Mouse (Mus musculus) kidney, embryonic 14.5 days (tissue): Measurements from ENCODE around the gene Slc26a8. TPM values are rescaled to one million over a fixed set of nuclear protein-coding genes. Genes with fewer than 3 reads are reported as not detected.

Experiments
- ATAC-seq: fragments of 200-750 bp; cut with Nextera tagmentation; 2 replicates; pipeline ENCODE4 v1.8.0; 2017; ENCODE audit warnings: moderate number of reproducible peaks, mild to moderate bottlenecking, moderate TSS enrichment, moderate library complexity; ENCODE audit not compliant: low FRiP score, low TSS enrichment
- H3K27ac ChIP-seq: fragments of 300-500 bp; sonication (generic); 2 replicates; pipeline ENCODE4 v1.5.1; 2014; ENCODE audit warnings: low read depth, mild to moderate bottlenecking, low read length, moderate library complexity, mixed read lengths
- H3K27me3 ChIP-seq: fragments of 300-500 bp; sonication (generic); 2 replicates; pipeline ENCODE4 v1.6.1; 2014; ENCODE audit warnings: mild to moderate bottlenecking, low read length; ENCODE audit not compliant: control insufficient read depth, insufficient read depth
- H3K36me3 ChIP-seq: fragments of 300-500 bp; sonication (generic); 2 replicates; pipeline ENCODE4 v1.6.1; 2014; ENCODE audit warnings: low read length, mixed read lengths; ENCODE audit not compliant: control insufficient read depth, insufficient read depth
- H3K4me1 ChIP-seq: fragments of 300-500 bp; sonication (generic); 2 replicates; pipeline ENCODE4 v1.6.1; 2014; ENCODE audit warnings: low read length, mixed read lengths; ENCODE audit not compliant: control insufficient read depth, insufficient read depth
- H3K4me2 ChIP-seq: fragments of 300-500 bp; sonication (generic); replicated peaks from 2 replicates; pipeline ENCODE4 v1.6.1; 2014; ENCODE audit warnings: low read depth, mild to moderate bottlenecking, low read length
- H3K4me3 ChIP-seq: fragments of 300-500 bp; sonication (generic); 2 replicates; pipeline ENCODE4 v1.5.1; 2014; ENCODE audit warnings: mild to moderate bottlenecking, low read length
- H3K9ac ChIP-seq: fragments of 300-500 bp; sonication (generic); 2 replicates; pipeline ENCODE4 v1.6.1; 2014; ENCODE audit warnings: low read depth, mild to moderate bottlenecking, low read length, moderate library complexity
- H3K9me3 ChIP-seq: fragments of 300-500 bp; sonication (generic); 2 replicates; pipeline ENCODE4 v1.6.1; 2016; ENCODE audit warnings: low read length; ENCODE audit not compliant: control insufficient read depth
- WGBS: fragments of 180-500 bp; shearing (Covaris S2); extraction: QIAGEN DNeasy Blood & Tissue Kit; methylation state at CpG from one replicate; pipeline ENCODE4 v1.1.7; 2014; 5-methylcytosine and 5-hydroxymethylcytosine counted together
- polyA plus RNA-seq: library from polyadenylated mRNA; unstranded; fragments of >200 nt; fragmentation: Nextera tagmentation; extraction: Ambion mirVana; gene quantifications from 2 replicates; pipeline ENCODE4 v1.2.1, GENCODE M21; 2014

Gene Slc26a8
- polyA plus RNA-seq, 1 experiment from 2014 or later = 1.3 TPM

GRCm38 (mm10) chr17:28622300-28622759 is 67.7 kb downstream of the Slc26a8 start, which contains the start of gene Srpk1:
TSS of gene Srpk1 (minus strand) at chr17:28622709.
- Histone ChIP-seq H3K4me3 (peak within 1 kb of the TSS; percentile 96), H3K4me1 (peaks cover 17% of the 10 kb centered on the region), H3K4me2 (peak within 1 kb of the TSS; percentile 86), H3K9me3 (no peaks in the 10 kb centered on the region), H3K27ac (peak within 1 kb of the TSS; percentile 95), H3K27me3 (no peaks in the 10 kb centered on the region), H3K36me3 (peaks cover 17% of the 10 kb centered on the region), H3K9ac (peak within 1 kb of the TSS; percentile 96)
- peak; percentile 95 for ATAC-seq
- under 1% methylated on average over 48 of the region's 53 CpGs for WGBS

- H3K4me2 ChIP-seq = peak overlapping the region; percentile 86
- WGBS = under 1% methylated on average over 71 of the region's 78 CpGs
- H3K36me3 ChIP-seq = peaks cover 18% of the 10 kb centered on the region
- peak overlapping the region; percentile 96 for H3K4me3 ChIP-seq
- peaks cover 17% of the 10 kb centered on the region for H3K4me1 ChIP-seq
- H3K27me3 ChIP-seq = no peaks in the 10 kb centered on the region
- H3K9me3 ChIP-seq = no peaks in the 10 kb centered on the region
- peak; percentile 68 for ATAC-seq
- H3K27ac ChIP-seq = peak overlapping the region; percentile 95
- H3K9ac ChIP-seq = peak overlapping the region; percentile 96
Observed at GRCm38 (mm10) chr17:28621381-28622299, 68.4 kb downstream of the Slc26a8 start.

GRCm38 (mm10) chr17:28618775-28619174 is 71.3 kb downstream of the Slc26a8 start:
- no peak overlapping the region for H3K4me3 ChIP-seq
- no peaks in the 10 kb centered on the region for H3K27me3 ChIP-seq
- peaks cover 17% of the 10 kb centered on the region for H3K4me1 ChIP-seq
- H3K4me2 ChIP-seq = no peak overlapping the region
- H3K36me3 ChIP-seq = peaks cover 33% of the 10 kb centered on the region
- no peaks in the 10 kb centered on the region for H3K9me3 ChIP-seq
- H3K27ac ChIP-seq = no peak overlapping the region
- 97% methylated on average over 1 of the region's 1 CpGs for WGBS
- no peak overlapping the region for H3K9ac ChIP-seq
- ATAC-seq = no peak

- no peak overlapping the region for H3K4me2 ChIP-seq
- no peak overlapping the region for H3K9ac ChIP-seq
- ATAC-seq = no peak
- H3K4me3 ChIP-seq = no peak overlapping the region
- no peaks in the 10 kb centered on the region for H3K27me3 ChIP-seq
- H3K27ac ChIP-seq = no peak overlapping the region
- peaks cover 33% of the 10 kb centered on the region for H3K36me3 ChIP-seq
- H3K4me1 ChIP-seq = peaks cover 17% of the 10 kb centered on the region
- H3K9me3 ChIP-seq = no peaks in the 10 kb centered on the region
- WGBS = 77% methylated on average over 7 of the region's 7 CpGs
Observed at GRCm38 (mm10) chr17:28618124-28618523, 71.9 kb downstream of the Slc26a8 start.

DNA sequence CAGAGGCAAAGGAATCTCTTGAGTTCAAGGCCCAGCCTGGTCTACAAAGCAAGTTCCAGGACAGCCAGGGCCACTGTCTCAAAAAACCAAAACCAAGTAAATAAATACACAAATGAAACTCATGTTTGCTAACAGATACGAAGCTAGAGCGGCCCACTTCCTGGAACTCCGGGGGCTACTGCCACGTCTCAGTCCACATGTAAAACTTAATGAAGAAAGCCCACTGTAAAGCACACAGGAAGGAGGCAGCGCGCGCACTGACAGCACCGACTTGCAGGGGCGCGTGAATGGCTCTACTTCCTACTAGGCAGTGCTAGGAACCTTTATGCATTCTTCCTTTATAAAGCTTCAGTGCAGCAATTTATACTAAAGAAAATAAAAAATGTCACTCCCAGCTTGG is 72.4 kb downstream of the Slc26a8 start:
- Histone ChIP-seq H3K9me3 (no peaks in the 10 kb centered on the region), H3K4me3 (no peak overlapping the region), H3K4me2 (no peak overlapping the region), H3K36me3 (peaks cover 33% of the 10 kb centered on the region), H3K27ac (no peak overlapping the region), H3K4me1 (peaks cover 16% of the 10 kb centered on the region), H3K27me3 (no peaks in the 10 kb centered on the region), H3K9ac (no peak overlapping the region)
- 87% methylated on average over 10 of the region's 10 CpGs for WGBS
- no peak for ATAC-seq

DNA sequence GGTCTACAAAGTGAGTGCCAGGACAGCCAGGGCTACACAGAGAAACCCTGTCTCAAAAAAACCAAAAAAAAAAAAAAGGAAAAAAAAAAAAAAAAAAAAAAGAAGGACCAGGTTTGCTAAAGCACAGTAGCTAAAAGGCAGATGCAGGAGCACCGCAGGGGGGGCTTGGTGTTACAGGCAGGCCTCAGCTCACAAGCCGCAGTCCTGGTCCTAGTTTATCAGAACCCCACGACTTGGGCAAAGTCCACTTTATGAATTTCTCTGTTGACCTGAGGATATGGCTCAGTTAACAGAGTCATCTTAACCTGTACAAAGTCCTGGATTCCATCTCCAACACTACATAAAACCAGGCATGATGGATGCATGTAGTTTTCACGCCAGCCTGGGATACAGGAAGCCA is 74.7 kb downstream of the Slc26a8 start:
- ATAC-seq = no peak
- Histone ChIP-seq H3K4me3 (no peak overlapping the region), H3K9ac (no peak overlapping the region), H3K27me3 (no peaks in the 10 kb centered on the region), H3K36me3 (peaks cover 33% of the 10 kb centered on the region), H3K27ac (no peak overlapping the region), H3K9me3 (no peaks in the 10 kb centered on the region), H3K4me2 (no peak overlapping the region), H3K4me1 (peaks cover 4% of the 10 kb centered on the region)
- WGBS = 95% methylated on average over 4 of the region's 4 CpGs

GRCm38 (mm10) chr17:28613096-28613495 is 76.9 kb downstream of the Slc26a8 start:
- H3K27me3 ChIP-seq = no peaks in the 10 kb centered on the region
- peaks cover 22% of the 10 kb centered on the region for H3K36me3 ChIP-seq
- H3K9me3 ChIP-seq = no peaks in the 10 kb centered on the region
- no peak overlapping the region for H3K4me2 ChIP-seq
- no peak overlapping the region for H3K4me3 ChIP-seq
- WGBS = 94% methylated on average over 6 of the region's 6 CpGs
- no peaks in the 10 kb centered on the region for H3K4me1 ChIP-seq
- no peak for ATAC-seq
- no peak overlapping the region for H3K9ac ChIP-seq
- no peak overlapping the region for H3K27ac ChIP-seq

- Histone ChIP-seq H3K27ac (no peak overlapping the region), H3K36me3 (peaks cover 26% of the 10 kb centered on the region), H3K4me3 (no peak overlapping the region), H3K27me3 (no peaks in the 10 kb centered on the region), H3K4me1 (no peaks in the 10 kb centered on the region), H3K4me2 (no peak overlapping the region), H3K9ac (no peak overlapping the region), H3K9me3 (no peaks in the 10 kb centered on the region)
- ATAC-seq = no peak
- WGBS = 80% methylated on average over 2 of the region's 2 CpGs
Observed at GRCm38 (mm10) chr17:28612603-28613002, 77.4 kb downstream of the Slc26a8 start.

DNA sequence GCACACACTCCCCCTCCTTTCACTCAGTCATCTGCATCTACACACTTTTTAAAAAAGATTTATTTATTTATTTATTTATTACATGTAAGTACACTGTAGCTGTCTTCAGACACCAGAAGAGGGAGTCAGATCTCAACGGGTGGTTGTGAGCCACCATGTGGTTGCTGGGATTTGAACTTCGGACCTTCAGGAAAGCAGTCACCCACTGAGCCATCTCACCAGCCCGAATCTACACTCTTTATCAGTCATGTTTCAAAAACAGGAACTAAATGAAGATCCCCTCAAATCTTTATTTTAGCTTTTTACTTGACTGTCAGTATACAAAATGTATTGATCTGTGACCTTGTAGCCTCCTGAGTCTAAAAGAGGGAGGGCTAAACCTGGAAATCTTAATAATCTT is 80.5 kb downstream of the Slc26a8 start:
- no peak for ATAC-seq
- Histone ChIP-seq H3K27me3 (no peaks in the 10 kb centered on the region), H3K9me3 (no peaks in the 10 kb centered on the region), H3K4me3 (no peak overlapping the region), H3K4me2 (no peak overlapping the region), H3K9ac (no peak overlapping the region), H3K36me3 (peaks cover 41% of the 10 kb centered on the region), H3K4me1 (no peaks in the 10 kb centered on the region), H3K27ac (no peak overlapping the region)
- 84% methylated on average over 3 of the region's 3 CpGs for WGBS
